Mouse (Mus musculus) megakaryocyte, embryonic 14.5 days (primary cell): Measurements from ENCODE around the gene Zfp775.

ENCODE experiments used
- FLI1 ChIP-seq: IDR thresholded peaks from 2 replicates; pipeline ENCODE4 v1.6.1; 2012; ENCODE audit warnings: low read length, inconsistent platforms, mixed read lengths
- GATA1 ChIP-seq: IDR thresholded peaks from 3 replicates; pipeline ENCODE4 v1.6.1; 2012; ENCODE audit warnings: mixed read lengths, low read length, inconsistent platforms, borderline replicate concordance

- TF ChIP-seq GATA1 (no peak), FLI1 (no peak)
Measured at GRCm38 (mm10) chr6:48582037-48582436, 19.8 kb upstream of the Zfp775 start.
